Mouse (Mus musculus) mature B cell (primary cell): ENCODE measurements around the gene Adora1.
"Not testable (repeated sequence)": the region's sequence is repeated elsewhere in the genome, so short reads cannot be mapped to it uniquely, and the experiment has no call there.

Experiments used
- in situ Hi-C: fragments of 300-500 bp; cut with MboI; formaldehyde crosslinking; loops from 2 replicates; pipeline ENCODE4 v1.14.3; 2019

Gene Adora1

DNA sequence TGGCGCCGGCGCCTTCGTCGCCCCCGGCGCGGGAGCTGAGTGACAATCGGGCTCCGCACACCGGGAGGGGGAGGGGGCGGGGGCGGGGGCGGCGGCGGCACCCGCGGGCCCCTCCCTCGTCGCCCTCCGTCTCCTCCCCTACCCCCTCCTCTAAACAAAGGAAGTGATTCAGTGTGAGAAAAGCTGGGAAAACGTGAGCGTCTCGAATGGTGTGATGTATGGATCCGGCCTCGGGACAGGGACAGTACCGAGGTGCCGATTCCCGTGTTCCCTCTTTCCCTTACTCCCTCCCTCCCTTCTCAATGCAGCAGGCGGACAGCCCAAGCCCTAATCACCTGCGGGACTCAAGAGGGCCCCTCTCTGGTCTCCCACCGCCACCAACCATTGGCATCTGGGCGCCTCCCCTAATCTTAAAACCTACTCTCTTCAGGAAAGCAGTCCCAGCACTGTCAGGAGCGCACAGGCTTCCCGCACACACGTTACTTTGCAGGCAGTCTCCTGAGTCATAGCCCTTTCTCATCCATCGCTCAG, at the start of gene Adora1:
TSS of gene Adora1 (minus strand) at position 41 of the 531 bp plus-strand sequence.
- in situ Hi-C loops: no loop called here

DNA sequence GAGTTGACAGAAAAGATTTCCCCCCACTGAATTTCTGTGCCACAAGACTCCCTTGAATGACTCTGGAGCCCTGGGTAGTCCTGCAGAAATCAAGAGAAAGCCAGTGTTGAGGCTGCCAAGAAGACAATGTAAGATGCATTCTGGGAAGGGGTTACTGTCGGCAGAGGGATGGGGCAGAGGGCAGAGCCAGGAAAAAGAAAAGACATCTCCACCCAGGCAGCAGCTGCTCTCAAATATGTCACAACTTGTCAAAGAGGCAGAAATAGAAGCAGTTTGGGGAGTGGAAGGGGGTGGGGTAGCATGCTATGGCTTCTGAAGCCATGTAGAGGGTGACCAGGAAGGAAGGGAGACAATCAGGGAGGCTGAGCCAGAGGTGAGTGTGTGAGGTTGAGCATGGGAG, 47.9 kb upstream of the Adora1 start:
- in situ Hi-C loops: no loop called here

DNA sequence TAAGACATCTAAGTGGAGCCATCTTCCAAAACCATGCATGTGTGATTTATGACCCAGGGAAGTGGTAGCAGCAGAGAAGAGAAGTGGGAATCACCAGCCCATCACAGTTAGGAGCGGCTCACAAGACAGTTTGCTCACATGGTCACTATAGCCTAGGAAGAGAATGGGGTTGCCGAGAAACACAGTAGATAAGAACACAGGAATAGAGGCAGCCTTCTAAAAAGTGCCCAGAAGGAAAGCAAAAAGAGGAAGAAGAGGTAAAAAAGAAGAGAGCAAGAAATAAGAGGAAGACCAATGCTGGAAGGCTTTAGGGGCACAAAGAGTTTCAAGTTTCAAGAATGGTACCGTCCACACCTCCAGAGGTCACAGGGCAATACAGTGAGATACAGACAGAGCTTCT, 47.1 kb upstream of the Adora1 start:
- in situ Hi-C loops: no loop called here

DNA sequence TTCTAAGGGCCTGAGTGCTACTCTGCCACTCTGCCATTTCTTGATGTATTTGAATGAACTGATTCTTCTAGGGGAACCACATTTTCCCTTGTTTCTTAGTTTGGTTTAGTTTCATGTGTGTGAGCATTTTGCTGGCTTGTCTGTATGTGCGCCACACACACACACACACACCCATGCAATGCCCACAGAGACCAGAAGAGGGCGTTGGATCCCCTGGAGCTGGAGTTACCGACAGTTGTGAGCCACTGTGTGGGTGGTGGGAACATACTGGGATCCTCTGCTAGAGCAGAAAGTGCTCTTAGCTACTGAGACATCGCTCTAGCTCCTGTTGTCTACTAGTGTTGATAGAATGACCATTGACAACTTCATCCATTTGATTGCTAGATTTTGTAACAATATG, 46.3 kb upstream of the Adora1 start:
- in situ Hi-C loops: no loop called here

DNA sequence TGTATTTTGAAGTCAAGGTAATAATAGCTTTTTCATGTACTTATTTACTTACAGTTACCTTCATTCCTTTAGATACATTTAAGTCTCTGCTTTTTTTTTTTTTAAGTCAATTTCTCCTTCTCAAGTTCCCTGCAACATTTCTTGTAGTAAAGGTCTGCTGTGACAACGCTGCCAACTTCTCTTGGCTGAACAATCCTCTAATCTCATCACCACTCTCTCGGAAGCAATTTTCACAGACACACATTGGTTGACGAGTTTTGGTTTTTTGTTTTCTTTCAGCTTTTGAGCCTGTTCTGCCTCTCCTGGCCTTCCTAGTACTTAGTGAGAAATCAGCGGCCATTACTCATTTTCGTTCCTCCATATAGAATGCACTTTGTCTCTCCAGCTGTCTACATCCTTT, 44.9 kb upstream of the Adora1 start:
- in situ Hi-C loops: no loop called here

DNA sequence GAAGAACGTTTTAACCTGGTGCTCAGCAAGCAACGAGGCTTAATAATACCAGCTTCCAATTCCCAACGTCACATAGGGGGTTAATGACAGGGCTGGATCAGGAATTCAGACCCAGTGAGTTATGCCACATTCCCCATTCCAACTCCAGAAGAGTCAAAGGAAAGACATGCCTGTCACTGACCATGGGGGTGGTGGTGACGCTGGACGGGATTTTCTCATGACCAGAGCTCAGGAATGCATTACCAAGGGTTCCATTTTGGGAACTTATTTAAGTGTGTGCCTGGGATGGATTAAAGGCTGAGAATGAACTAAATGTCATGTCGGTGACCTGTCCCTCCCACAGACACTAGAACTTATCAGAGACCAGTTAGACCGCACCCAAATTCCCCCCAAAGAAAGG, 41.6 kb upstream of the Adora1 start:
- in situ Hi-C loops: no loop called here

DNA sequence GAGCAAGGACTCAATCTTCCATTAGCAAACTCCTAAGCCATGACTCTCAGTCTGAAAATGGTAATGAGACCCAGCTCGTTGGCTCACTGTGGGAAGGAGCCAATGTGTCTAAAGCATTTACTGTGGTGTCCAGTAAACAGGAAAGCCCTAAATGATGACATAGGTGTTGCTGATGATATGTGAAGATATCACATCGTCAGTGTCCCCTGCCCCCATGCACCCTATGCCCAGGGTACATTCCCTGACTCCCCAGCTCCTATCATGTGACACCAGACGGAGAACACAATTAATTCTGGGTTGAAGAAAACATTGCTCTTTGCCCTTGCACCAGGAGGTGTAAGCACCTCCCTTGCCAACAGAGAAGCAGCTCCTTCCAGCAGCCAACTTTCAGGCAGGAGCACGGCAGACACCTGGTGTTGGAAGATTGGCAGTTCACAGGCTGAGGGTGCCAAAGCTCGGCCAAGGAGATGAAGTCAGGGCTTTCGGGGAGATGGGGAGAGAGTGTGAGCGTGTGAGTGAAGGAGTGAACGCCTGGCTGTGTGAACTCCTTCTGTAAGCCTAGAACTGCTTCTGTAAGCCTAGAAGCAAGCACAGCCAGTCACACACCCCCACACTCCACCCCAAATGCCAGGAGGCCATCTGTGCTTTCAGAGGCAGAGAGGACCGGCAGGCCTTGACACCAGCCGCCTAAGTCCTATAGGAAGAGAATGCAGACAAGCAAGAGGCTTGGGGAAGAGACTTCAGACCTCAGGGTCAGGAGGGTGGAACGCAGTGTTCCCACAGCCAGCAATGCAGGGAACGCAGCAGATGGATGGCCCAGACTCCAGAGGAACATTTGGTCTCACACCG, 40.6 kb upstream of the Adora1 start:
- in situ Hi-C loops: no loop called here

DNA sequence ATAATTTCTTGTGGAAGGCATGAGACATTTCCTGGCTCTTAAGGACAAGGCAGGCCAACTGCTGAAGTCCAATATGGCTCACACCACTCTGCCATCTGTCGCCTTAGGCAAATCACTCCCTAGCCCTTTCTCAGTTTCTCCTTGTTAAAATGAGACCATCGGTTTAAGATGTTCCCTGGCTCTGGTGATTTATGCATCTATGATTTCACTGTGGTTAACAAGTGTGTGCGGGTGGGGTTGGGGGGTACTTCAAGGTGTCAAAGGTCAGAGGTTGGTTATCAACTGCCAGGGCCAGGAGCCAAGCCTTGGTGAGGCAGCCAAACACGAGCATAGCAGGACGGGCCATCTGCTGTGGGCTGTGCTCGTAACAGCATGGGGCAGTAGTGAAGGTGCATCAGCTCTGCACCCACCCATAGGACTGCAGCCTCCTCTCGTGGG, 39.3 kb upstream of the Adora1 start:
- in situ Hi-C loops: no loop called here

DNA sequence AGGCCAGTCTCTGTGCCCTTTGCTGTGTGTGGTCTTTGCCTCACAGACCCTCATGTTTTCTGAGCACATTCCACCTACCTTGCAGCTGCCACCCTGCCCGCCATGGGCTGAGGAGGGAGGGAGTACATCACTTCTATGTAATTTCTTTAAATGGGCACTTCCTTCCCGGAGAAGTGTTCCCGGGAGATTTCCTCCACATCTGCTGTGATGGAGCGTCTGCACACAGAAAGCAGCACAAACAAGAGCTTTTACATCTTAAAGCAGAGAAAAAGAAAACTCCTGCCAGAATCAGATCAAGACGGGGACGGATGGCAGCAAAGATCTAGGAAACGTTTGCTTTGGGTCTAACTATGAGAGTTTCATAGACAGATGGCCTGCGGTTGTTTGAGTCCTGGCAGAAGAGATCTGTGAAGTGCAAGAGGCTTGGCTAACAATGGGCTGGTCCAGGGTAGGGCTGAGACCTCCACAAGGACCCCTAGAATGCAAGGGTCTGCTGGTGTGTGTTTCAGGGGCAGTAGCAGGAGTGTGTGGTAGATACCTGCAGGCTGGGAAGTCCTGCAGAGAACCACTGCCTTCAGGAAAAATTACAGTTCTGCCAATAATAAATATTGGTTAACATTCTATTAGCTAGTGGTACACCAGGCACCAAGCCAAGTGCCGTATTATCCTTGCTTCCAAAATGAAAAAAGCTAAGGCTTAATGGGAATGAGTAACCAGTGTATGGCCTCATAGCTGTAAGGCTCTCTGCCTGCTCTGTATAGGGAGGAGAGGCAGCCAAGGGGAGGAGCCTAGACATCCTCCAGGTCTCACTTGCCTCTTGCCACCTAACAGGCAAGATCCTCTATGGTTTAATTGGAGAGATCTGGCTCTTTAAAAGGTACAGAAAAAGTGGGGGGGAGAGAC, 38.5 kb upstream of the Adora1 start:
- in situ Hi-C loops: no loop called here

DNA sequence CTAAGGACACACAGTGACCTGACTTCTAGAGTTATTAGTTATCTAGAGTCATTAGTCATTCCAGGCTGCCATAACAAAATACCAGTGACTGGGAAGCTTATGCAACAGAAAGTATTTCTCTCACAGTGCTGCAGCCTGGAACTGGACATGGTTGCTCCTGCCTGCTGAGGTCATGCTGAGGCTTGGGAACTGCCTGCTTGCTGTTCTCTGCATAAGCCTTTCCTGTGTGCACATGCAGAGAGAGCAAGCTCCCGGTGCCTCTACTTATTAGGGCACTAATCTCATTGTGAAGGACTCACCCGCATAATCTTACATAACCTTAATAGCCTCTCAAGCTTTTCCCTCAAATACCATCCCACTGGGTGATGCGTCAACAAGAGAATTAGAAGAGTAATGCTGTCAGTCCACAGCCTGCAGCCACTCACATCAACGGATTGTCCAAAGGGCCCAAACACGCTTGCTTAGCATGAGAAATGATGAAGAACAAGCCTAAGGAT, 37.6 kb upstream of the Adora1 start:
- in situ Hi-C loops: no loop called here

DNA sequence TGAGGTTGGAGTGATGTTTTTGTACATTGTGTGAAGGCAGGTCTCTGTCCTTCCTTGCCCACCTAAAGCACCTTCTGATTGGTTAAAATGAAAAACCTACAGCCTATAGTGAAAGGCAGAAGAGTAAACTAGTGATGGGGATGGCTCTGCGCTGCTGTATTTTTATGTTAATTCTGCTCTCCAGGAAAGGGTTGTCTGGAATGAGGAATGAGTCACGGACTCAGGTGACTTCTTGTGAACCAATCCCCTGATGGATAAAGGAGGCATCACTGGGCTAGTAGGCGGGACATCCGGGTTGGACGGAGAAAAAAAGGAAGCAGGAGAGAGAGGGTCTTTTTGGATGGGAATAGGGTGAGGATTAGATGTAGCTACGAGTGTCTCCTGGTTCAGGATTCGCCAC, 34.8 kb upstream of the Adora1 start:
- in situ Hi-C loops: no loop called here

DNA sequence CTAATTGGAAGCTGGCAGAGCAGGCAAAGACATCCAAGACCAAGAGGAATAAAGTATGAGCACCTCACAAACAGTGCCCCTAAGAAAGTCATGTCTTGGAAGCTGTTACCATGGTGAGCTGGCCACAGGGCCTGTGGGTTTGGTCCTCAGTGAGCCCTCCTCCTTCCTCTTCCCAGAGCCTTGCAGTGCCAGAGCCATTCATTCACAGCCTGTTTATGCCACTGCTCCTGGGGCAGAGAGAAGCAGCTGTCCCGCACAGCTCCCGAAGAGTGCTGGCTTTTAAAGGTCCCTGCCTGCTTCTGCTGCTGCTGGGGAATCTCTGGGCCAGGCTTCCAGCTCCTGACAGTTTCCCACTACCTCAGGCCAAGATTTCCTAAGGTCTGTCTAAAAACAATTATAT, 30.6 kb upstream of the Adora1 start:
- in situ Hi-C loops: no loop called here

DNA sequence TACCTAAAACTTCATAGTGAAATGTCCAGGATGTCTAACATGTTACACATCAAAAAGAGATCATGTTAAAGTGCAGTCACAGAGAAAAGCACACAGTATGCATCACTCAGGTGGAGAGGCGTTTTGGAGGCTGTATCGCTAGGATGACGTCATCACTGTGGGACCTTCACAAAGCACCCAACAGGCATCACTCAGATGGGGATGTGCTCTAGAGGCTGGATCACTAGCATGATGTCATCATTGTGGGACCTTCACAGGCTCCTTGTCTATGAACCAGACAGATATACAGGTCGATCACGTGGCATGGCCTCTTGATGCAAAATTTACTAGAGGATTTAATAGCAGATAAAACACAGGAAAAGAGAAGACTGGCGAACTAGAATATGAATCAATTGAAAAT, 29.1 kb upstream of the Adora1 start:
- in situ Hi-C loops: no loop called here

DNA sequence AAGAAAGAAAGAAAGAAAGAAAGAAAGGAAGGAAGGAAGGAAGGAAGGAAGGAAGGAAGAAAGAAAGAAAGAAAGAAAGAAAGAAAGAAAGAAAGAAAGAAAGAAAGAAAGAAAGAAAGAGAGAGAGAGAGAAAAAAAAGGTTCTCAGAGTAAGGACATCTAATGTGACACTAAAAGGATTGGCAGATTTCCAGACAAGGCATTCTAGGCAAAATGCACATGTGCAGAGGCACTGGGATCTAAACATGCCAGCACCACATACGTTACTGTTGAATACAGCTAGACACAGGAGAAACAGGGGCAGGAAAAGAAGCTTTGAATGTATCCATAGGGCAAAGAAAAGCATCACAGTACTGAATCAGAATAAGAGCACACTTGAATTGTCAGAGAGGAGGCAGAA, 14.4 kb upstream of the Adora1 start:
- in situ Hi-C loops: not testable (repeated sequence)

DNA sequence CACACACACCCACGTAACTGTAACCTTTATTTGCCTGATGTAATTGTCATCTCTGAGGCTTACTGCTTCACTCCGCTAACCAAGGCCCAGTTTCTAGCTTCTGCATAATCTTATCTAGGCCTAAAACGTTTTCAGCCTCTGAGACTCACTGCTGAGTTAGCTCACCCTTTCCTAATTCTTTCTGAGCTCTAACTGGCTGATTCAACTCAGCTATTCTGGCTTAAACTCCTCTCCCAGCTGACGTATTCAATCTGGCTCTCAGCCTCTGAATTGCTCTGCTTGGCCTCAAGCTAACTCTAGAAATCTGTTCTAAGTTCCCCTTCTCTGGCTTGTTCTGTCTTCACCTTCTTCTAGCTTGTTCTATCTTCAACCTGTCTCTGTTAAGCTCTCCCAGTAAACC, 11.4 kb upstream of the Adora1 start:
- in situ Hi-C loops: no loop called here

DNA sequence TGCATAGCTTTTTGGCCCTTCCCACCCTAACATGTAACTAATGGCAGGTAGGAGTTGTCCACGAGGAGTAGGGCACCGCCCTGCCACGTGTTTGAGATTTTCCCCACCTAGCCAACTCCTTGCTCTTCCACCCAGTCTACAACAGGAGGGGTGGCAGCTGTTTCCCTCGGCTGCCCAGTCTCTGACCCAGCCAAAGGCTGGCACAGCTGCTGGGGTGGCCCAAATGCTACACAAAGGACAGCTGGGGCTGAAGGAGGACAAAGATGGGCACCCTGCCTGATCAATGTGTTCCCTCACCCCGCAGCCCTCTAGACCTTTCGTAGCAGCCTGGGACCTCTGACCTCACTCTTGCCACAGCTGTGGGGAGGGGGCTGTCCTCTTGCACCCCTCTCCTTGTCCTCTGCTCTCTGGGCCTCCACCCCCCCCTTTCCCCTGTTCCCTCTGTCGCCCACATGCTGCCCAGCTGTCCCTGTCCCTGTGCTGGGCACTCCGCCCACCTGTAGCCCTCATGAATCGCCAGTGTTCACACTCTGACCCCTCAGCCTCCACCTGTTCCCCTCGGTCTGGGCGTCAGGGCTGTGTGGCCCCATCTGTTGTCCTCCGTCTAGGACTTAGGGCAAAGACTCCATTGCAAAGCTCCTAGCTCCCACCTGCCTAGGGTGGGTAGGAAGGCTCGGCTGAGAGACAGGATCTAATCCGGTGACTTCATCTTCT, 9.9 kb upstream of the Adora1 start:
- in situ Hi-C loops: no loop called here

DNA sequence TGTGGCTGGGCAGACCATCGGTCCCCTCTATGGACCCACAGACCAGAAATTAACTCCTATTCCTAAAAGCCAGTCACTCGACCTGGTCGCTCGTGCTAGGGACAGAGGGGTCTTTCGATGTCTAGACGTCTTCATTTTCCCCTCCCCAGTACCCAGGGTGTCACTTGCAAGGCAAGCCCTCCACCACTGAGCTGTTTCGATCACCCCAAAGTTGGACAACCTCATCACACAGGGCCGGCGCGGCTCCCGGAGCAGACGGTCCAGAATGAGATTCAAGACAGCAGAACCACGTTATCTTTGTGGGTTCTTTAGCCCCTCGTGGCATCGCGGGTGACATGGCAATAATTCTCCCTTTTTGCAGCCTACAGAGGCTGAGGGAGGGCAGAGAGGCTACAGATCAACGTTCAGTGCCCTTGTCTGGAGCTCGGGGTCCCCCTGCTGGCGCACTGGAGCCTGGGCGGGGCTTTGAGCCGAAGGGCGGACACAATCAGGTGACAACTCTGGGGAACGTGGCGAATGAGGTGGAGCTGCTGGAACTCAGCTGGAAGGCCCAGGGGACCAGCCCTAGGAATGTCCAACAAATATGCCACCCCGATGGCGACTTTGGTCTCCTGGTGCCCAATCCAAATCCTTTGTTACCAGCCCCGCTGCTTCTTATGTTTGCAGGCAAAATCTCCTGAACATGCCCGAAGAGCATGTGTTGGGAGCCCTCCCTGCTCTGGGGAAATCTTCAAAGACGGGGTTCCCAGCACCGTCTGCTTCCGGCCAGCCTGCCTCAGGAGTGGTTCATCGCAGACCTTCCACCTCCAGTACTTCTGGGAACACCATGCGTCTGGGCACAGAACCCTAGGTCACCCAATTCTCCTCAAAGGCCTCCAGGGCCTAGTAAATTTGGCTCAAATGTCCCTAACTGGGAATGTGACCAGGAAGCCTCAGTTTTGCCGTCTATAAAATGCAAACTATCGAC, 9.0 kb upstream of the Adora1 start:
- in situ Hi-C loops: no loop called here

DNA sequence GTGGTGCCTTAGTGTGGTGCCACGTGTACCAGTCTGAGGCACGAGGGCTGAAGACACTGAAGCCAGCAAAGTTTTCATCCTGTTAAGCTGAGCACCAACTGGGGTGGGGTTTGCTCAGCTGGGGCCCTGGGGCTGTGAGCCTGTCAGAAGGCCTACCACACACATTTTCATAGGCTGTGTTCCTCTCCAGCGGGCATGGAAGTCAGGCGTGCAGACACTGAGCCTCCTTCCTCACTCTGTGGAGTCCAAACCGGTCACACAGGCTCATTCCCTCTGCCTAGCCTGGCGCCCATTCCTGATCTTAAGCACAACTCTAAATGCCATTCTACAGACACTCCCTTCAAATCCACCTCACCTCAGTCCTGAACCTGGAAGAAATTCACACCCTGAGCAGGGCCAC, 8.3 kb upstream of the Adora1 start:
- in situ Hi-C loops: no loop called here

DNA sequence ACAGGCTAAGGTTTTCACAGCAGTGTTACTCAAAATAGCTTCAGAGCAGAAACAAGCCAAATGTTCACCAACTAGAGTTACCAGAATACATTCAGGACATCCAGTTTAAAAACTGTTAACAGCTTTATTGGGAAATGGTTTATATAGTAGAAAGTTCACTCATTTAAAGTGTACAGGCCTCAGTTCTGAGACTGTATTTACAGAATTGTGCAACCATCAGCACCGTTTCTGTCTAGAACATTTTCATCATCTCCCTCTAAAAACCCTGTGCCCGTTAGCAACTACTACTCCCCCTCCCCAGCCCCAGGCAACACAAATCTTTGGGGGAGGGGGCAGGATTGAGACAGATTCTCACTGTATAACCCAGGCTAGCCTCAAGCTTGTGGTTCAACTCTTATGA, 7.1 kb upstream of the Adora1 start:
- in situ Hi-C loops: no loop called here

DNA sequence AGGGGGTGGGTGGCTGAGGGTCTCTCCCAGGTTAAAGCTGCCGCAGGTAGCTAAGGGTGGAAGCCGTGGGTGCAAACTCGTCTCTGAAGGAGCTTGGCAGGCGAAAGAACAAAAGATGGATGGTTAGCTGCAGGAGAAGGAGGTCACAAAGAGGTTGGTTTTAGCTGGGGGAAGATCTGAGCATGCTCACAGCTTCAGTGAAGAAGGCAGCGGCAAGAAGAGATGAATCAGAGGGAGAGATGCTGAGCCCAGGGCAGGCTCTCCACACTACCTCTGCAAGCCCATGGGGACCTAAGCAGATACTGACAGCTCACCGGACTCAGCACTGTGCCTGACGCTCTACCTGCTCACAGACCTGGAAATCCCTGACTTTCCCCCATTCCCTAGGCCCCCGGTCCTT, 6.1 kb upstream of the Adora1 start:
- in situ Hi-C loops: no loop called here

DNA sequence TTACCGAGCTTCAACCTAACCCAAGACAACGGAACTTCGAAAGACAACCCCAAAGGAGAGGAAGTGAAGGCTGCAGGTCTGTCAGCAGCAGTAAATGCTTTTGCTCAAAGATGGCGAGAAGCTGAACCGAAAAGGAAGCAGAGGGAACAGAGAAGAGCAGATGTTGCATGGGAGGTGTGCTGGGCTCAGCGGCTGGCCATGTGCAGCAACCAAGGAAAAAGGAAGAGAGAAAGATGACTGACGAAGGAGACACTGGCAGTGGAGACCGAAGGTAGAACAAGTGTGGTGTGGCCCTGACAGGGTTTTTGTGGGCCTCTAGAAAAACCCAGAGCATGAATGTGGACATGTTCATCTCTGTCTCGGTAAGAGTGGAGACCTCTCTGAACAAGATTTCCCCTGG, 5.5 kb upstream of the Adora1 start:
- in situ Hi-C loops: no loop called here
